Mouse (Mus musculus) midbrain, embryonic 16.5 days (tissue): ENCODE data around the gene 4933406M09Rik. TPM values are rescaled to one million over a fixed set of nuclear protein-coding genes. Genes with fewer than 3 reads are reported as not detected.

ENCODE experiments used
- ATAC-seq: fragments of 200-750 bp; cut with Nextera tagmentation; 2 replicates; pipeline ENCODE4 v1.8.0; 2017; ENCODE audit warnings: moderate TSS enrichment
- H3K27ac ChIP-seq: fragments of 300-500 bp; sonication (generic); 2 replicates; pipeline ENCODE4 v1.5.1; 2014; ENCODE audit warnings: mild to moderate bottlenecking, low read length, mixed read lengths
- H3K27me3 ChIP-seq: fragments of 300-500 bp; sonication (generic); 2 replicates; pipeline ENCODE4 v1.6.1; 2014; ENCODE audit warnings: low read depth, low read length, mixed read lengths; ENCODE audit not compliant: control insufficient read depth, insufficient read depth
- H3K36me3 ChIP-seq: fragments of 300-500 bp; sonication (generic); 2 replicates; pipeline ENCODE4 v1.6.1; 2014; ENCODE audit warnings: mild to moderate bottlenecking, low read length, moderate library complexity, mixed read lengths; ENCODE audit not compliant: control insufficient read depth, insufficient read depth
- H3K4me1 ChIP-seq: fragments of 300-500 bp; sonication (generic); 2 replicates; pipeline ENCODE4 v1.6.1; 2014; ENCODE audit warnings: mild to moderate bottlenecking, low read length, mixed read lengths; ENCODE audit not compliant: control insufficient read depth, insufficient read depth
- H3K4me2 ChIP-seq: fragments of 300-500 bp; sonication (generic); 2 replicates; pipeline ENCODE4 v1.6.1; 2014; ENCODE audit warnings: mild to moderate bottlenecking, low read length, mixed read lengths
- H3K4me3 ChIP-seq: fragments of 300-500 bp; sonication (generic); 2 replicates; pipeline ENCODE4 v1.5.1; 2014; ENCODE audit warnings: low read depth, mild to moderate bottlenecking, low read length, moderate library complexity, mixed read lengths
- H3K9ac ChIP-seq: fragments of 300-500 bp; sonication (generic); 2 replicates; pipeline ENCODE4 v1.6.1; 2014; ENCODE audit warnings: low read depth, low read length, mixed read lengths
- H3K9me3 ChIP-seq: fragments of 300-500 bp; sonication (generic); replicated peaks from 2 replicates; pipeline ENCODE4 v1.6.1; 2014; ENCODE audit warnings: mild to moderate bottlenecking, low read length, mixed read lengths; ENCODE audit not compliant: control insufficient read depth, poor library complexity, severe bottlenecking
- WGBS: fragments of 180-500 bp; shearing (Covaris S2); extraction: QIAGEN DNeasy Blood & Tissue Kit; methylation state at CpG from one replicate; pipeline ENCODE4 v1.1.7; 2014; 5-methylcytosine and 5-hydroxymethylcytosine counted together
- polyA plus RNA-seq: library from polyadenylated mRNA; unstranded; fragments of >200 nt; fragmentation: Nextera tagmentation; extraction: Ambion mirVana; gene quantifications from 2 replicates; pipeline ENCODE4 v1.2.1, GENCODE M21; 2015

Gene 4933406M09Rik
- polyA plus RNA-seq, 1 experiment from 2014 or later, result not detected

- peaks cover 16% of the 10 kb centered on the region for H3K36me3 ChIP-seq
- peak overlapping the region; percentile 67 for H3K4me3 ChIP-seq
- H3K4me2 ChIP-seq, result peak overlapping the region; percentile 76
- peak overlapping the region; percentile 88 for H3K9ac ChIP-seq
- H3K27ac ChIP-seq, result peak overlapping the region; percentile 81
- H3K9me3 ChIP-seq, result no peaks in the 10 kb centered on the region
- ATAC-seq, result peak; percentile 92
- 0 out of 2 replicates have a peak, but pooled peaks cover 4% of the 10 kb centered on the region for H3K4me1 ChIP-seq
- 1% methylated on average over 53 of the region's 54 CpGs for WGBS
- no peaks in the 10 kb centered on the region for H3K27me3 ChIP-seq
Measured at GRCm38 (mm10) chr1:134344005-134344950, 41.5 kb upstream of the 4933406M09Rik start.

- 78% methylated on average over 4 of the region's 4 CpGs for WGBS
- H3K4me3 ChIP-seq, result peak overlapping the region; percentile 67; the same call in 1 of the 2 replicates
- H3K4me2 ChIP-seq, result peak overlapping the region; percentile 76
- peak overlapping the region; percentile 81 for H3K27ac ChIP-seq
- H3K9ac ChIP-seq, result peak overlapping the region; percentile 88; the same call in 1 of the 2 replicates
- no peak for ATAC-seq
- H3K9me3 ChIP-seq, result no peaks in the 10 kb centered on the region
- 0 out of 2 replicates have a peak, but pooled peaks cover 4% of the 10 kb centered on the region for H3K4me1 ChIP-seq
- peaks cover 18% of the 10 kb centered on the region for H3K36me3 ChIP-seq
- no peaks in the 10 kb centered on the region for H3K27me3 ChIP-seq
Measured at GRCm38 (mm10) chr1:134345075-134345474, 40.7 kb upstream of the 4933406M09Rik start.

GRCm38 (mm10) chr1:134347791-134348190 is 37.9 kb upstream of the 4933406M09Rik start:
- ATAC-seq, result no peak
- Histone ChIP-seq H3K9ac (no peak overlapping the region), H3K27ac (no peak overlapping the region), H3K4me2 (no peak overlapping the region), H3K4me3 (no peak overlapping the region), H3K27me3 (no peaks in the 10 kb centered on the region), H3K36me3 (peaks cover 34% of the 10 kb centered on the region), H3K4me1 (0 out of 2 replicates have a peak, but pooled peaks cover 4% of the 10 kb centered on the region), H3K9me3 (no peaks in the 10 kb centered on the region)
- 85% methylated on average over 9 of the region's 9 CpGs for WGBS

GRCm38 (mm10) chr1:134353326-134353725 is 32.4 kb upstream of the 4933406M09Rik start:
- H3K4me1 ChIP-seq, result peaks cover 1% of the 10 kb centered on the region; the same call in 1 of the 2 replicates
- no peak overlapping the region for H3K4me3 ChIP-seq
- peaks cover 39% of the 10 kb centered on the region for H3K36me3 ChIP-seq
- H3K4me2 ChIP-seq, result no peak overlapping the region
- WGBS, result 97% methylated on average over 2 of the region's 2 CpGs
- no peak overlapping the region for H3K9ac ChIP-seq
- H3K27me3 ChIP-seq, result no peaks in the 10 kb centered on the region
- no peaks in the 10 kb centered on the region for H3K9me3 ChIP-seq
- H3K27ac ChIP-seq, result no peak overlapping the region
- no peak for ATAC-seq

GRCm38 (mm10) chr1:134357461-134357860 is 28.3 kb upstream of the 4933406M09Rik start:
- Histone ChIP-seq H3K4me2 (no peak overlapping the region), H3K9me3 (no peaks in the 10 kb centered on the region), H3K4me1 (peaks cover 21% of the 10 kb centered on the region), H3K4me3 (no peak overlapping the region), H3K27me3 (no peaks in the 10 kb centered on the region), H3K36me3 (peaks cover 26% of the 10 kb centered on the region), H3K9ac (no peak overlapping the region), H3K27ac (no peak overlapping the region)
- no peak for ATAC-seq
- 95% methylated on average over 4 of the region's 4 CpGs for WGBS

GRCm38 (mm10) chr1:134360656-134361055 is 25.1 kb upstream of the 4933406M09Rik start:
- H3K27me3 ChIP-seq, result no peaks in the 10 kb centered on the region
- peaks cover 23% of the 10 kb centered on the region for H3K4me1 ChIP-seq
- WGBS, result 84% methylated on average over 7 of the region's 7 CpGs
- no peak for ATAC-seq
- H3K4me2 ChIP-seq, result peak overlapping the region; percentile 77
- no peaks in the 10 kb centered on the region for H3K9me3 ChIP-seq
- H3K27ac ChIP-seq, result no peak overlapping the region
- H3K36me3 ChIP-seq, result peaks cover 12% of the 10 kb centered on the region
- H3K9ac ChIP-seq, result no peak overlapping the region
- peak overlapping the region; percentile 73 for H3K4me3 ChIP-seq

GRCm38 (mm10) chr1:134361195-134361856 is 24.4 kb upstream of the 4933406M09Rik start:
- H3K4me1 ChIP-seq, result peaks cover 23% of the 10 kb centered on the region
- H3K36me3 ChIP-seq, result peaks cover 7% of the 10 kb centered on the region
- no peaks in the 10 kb centered on the region for H3K27me3 ChIP-seq
- ATAC-seq, result no peak; the same call in 1 of the 2 replicates
- peak overlapping the region; percentile 77 for H3K4me2 ChIP-seq
- WGBS, result 3% methylated on average over 34 of the region's 44 CpGs
- H3K27ac ChIP-seq, result peak overlapping the region; percentile 82
- H3K9ac ChIP-seq, result peak overlapping the region; percentile 86
- H3K9me3 ChIP-seq, result no peaks in the 10 kb centered on the region
- H3K4me3 ChIP-seq, result peak overlapping the region; percentile 73

GRCm38 (mm10) chr1:134361857-134362212 is 23.9 kb upstream of the 4933406M09Rik start, which contains the start of gene Tmem183a:
Tmem183a (minus strand) TSS chr1:134361979.
- H3K4me2 ChIP-seq, result peak within 1 kb of the TSS; percentile 77
- H3K27me3 ChIP-seq, result no peaks in the 10 kb centered on the region
- peak within 1 kb of the TSS; percentile 82 for H3K27ac ChIP-seq
- peak; percentile 98 for ATAC-seq
- WGBS, result under 1% methylated on average over 35 of the region's 38 CpGs
- H3K36me3 ChIP-seq, result peaks cover 7% of the 10 kb centered on the region
- H3K9me3 ChIP-seq, result no peaks in the 10 kb centered on the region
- peak within 1 kb of the TSS; percentile 86 for H3K9ac ChIP-seq
- H3K4me3 ChIP-seq, result peak within 1 kb of the TSS; percentile 73
- peaks cover 23% of the 10 kb centered on the region for H3K4me1 ChIP-seq
